Mouse (Mus musculus): ENCODE measurements around the gene Ahcyl1. TPM values are rescaled to one million over a fixed set of nuclear protein-coding genes. Genes with fewer than 3 reads are reported as not detected.

Ahcyl1 gene
- polyA plus RNA-seq, 1 experiment from 2014 or later = 69.3 TPM

GRCm38 (mm10) chr3:107630682-107631522 is 65.5 kb downstream of the Ahcyl1 start, which contains the start of gene Gm10961:
Gm10961 (plus strand) TSS chr3:107631322.
- H3K36me3 ChIP-seq = peaks cover 34% of the 10 kb centered on the region
- peak within 1 kb of the TSS; percentile 84 for H3K27ac ChIP-seq (ENCODE audit: poor library complexity, severe bottlenecking)
- H3K4me3 ChIP-seq = peak within 1 kb of the TSS; percentile 73
- WGBS = under 1% methylated on average over 47 of the region's 48 CpGs
- peaks cover 10% of the 10 kb centered on the region for H3K4me1 ChIP-seq (replicated peaks)
- peak within 1 kb of the TSS; percentile 82 for H3K4me2 ChIP-seq
- no peaks in the 10 kb centered on the region for H3K27me3 ChIP-seq (replicated peaks)
- H3K9me3 ChIP-seq (replicated peaks) = no peaks in the 10 kb centered on the region
- peak; percentile 80 for ATAC-seq (ENCODE audit: insufficient number of reproducible peaks, low FRiP score)
- peak within 1 kb of the TSS; percentile 89 for H3K9ac ChIP-seq

- no peak overlapping the region for H3K4me2 ChIP-seq
- H3K9me3 ChIP-seq (replicated peaks) = no peaks in the 10 kb centered on the region
- ATAC-seq (ENCODE audit: insufficient number of reproducible peaks, low FRiP score) = no peak
- H3K4me1 ChIP-seq (replicated peaks) = peaks cover 8% of the 10 kb centered on the region
- no peak overlapping the region for H3K27ac ChIP-seq (ENCODE audit: poor library complexity, severe bottlenecking)
- WGBS = 89% methylated on average over 4 of the region's 4 CpGs
- no peak overlapping the region for H3K4me3 ChIP-seq
- H3K36me3 ChIP-seq = peaks cover 49% of the 10 kb centered on the region
- H3K27me3 ChIP-seq (replicated peaks) = no peaks in the 10 kb centered on the region
- no peak overlapping the region for H3K9ac ChIP-seq
Measured at GRCm38 (mm10) chr3:107629411-107629810, 66.9 kb downstream of the Ahcyl1 start.

- Histone ChIP-seq H3K9me3 (replicated peaks) (no peaks in the 10 kb centered on the region), H3K4me2 (no peak overlapping the region), H3K4me1 (replicated peaks) (peaks cover 8% of the 10 kb centered on the region), H3K27me3 (replicated peaks) (no peaks in the 10 kb centered on the region), H3K9ac (no peak overlapping the region), H3K27ac (ENCODE audit: poor library complexity, severe bottlenecking) (no peak overlapping the region), H3K4me3 (no peak overlapping the region), H3K36me3 (peaks cover 58% of the 10 kb centered on the region)
- 94% methylated on average over 2 of the region's 2 CpGs for WGBS
- ATAC-seq (ENCODE audit: insufficient number of reproducible peaks, low FRiP score) = no peak
Measured at GRCm38 (mm10) chr3:107628551-107628950, 67.8 kb downstream of the Ahcyl1 start.

GRCm38 (mm10) chr3:107627641-107628040 is 68.7 kb downstream of the Ahcyl1 start:
- WGBS = 90% methylated on average over 7 of the region's 7 CpGs
- no peak overlapping the region for H3K9ac ChIP-seq
- peaks cover 67% of the 10 kb centered on the region for H3K36me3 ChIP-seq
- H3K4me1 ChIP-seq (replicated peaks) = peaks cover 8% of the 10 kb centered on the region
- H3K27me3 ChIP-seq (replicated peaks) = no peaks in the 10 kb centered on the region
- no peak overlapping the region for H3K27ac ChIP-seq (ENCODE audit: poor library complexity, severe bottlenecking)
- no peak for ATAC-seq (ENCODE audit: insufficient number of reproducible peaks, low FRiP score)
- H3K4me3 ChIP-seq = no peak overlapping the region
- no peak overlapping the region for H3K4me2 ChIP-seq
- H3K9me3 ChIP-seq (replicated peaks) = no peaks in the 10 kb centered on the region

- Histone ChIP-seq H3K4me2 (no peak overlapping the region), H3K36me3 (peaks cover 76% of the 10 kb centered on the region), H3K27ac (ENCODE audit: poor library complexity, severe bottlenecking) (no peak overlapping the region), H3K4me1 (replicated peaks) (peaks cover 8% of the 10 kb centered on the region), H3K4me3 (no peak overlapping the region), H3K9me3 (replicated peaks) (no peaks in the 10 kb centered on the region), H3K27me3 (replicated peaks) (no peaks in the 10 kb centered on the region), H3K9ac (no peak overlapping the region)
- no peak for ATAC-seq (ENCODE audit: insufficient number of reproducible peaks, low FRiP score)
- 95% methylated on average over 8 of the region's 8 CpGs for WGBS
Measured at GRCm38 (mm10) chr3:107626751-107627150, 69.6 kb downstream of the Ahcyl1 start.

- Histone ChIP-seq H3K27ac (ENCODE audit: poor library complexity, severe bottlenecking) (no peak overlapping the region), H3K4me2 (no peak overlapping the region), H3K4me3 (no peak overlapping the region), H3K4me1 (replicated peaks) (peaks cover 6% of the 10 kb centered on the region), H3K9ac (no peak overlapping the region), H3K9me3 (replicated peaks) (no peaks in the 10 kb centered on the region), H3K36me3 (peaks cover 87% of the 10 kb centered on the region), H3K27me3 (replicated peaks) (no peaks in the 10 kb centered on the region)
- no peak for ATAC-seq (ENCODE audit: insufficient number of reproducible peaks, low FRiP score)
- 93% methylated on average over 8 of the region's 8 CpGs for WGBS
Measured at GRCm38 (mm10) chr3:107625536-107625935, 70.8 kb downstream of the Ahcyl1 start.

- no peak overlapping the region for H3K9ac ChIP-seq
- WGBS = 93% methylated on average over 8 of the region's 8 CpGs
- H3K4me2 ChIP-seq = no peak overlapping the region
- ATAC-seq (ENCODE audit: insufficient number of reproducible peaks, low FRiP score) = no peak
- H3K4me1 ChIP-seq (replicated peaks) = no peaks in the 10 kb centered on the region
- no peaks in the 10 kb centered on the region for H3K27me3 ChIP-seq (replicated peaks)
- H3K27ac ChIP-seq (ENCODE audit: poor library complexity, severe bottlenecking) = no peak overlapping the region
- no peak overlapping the region for H3K4me3 ChIP-seq
- no peaks in the 10 kb centered on the region for H3K9me3 ChIP-seq (replicated peaks)
- H3K36me3 ChIP-seq = peaks cover 92% of the 10 kb centered on the region
Measured at GRCm38 (mm10) chr3:107624424-107624823, 71.9 kb downstream of the Ahcyl1 start.

GRCm38 (mm10) chr3:107622537-107622936 is 73.8 kb downstream of the Ahcyl1 start:
- no peaks in the 10 kb centered on the region for H3K9me3 ChIP-seq (replicated peaks)
- ATAC-seq (ENCODE audit: insufficient number of reproducible peaks, low FRiP score) = no peak
- no peak overlapping the region for H3K4me2 ChIP-seq
- H3K4me1 ChIP-seq (replicated peaks) = no peaks in the 10 kb centered on the region
- WGBS = 89% methylated on average over 7 of the region's 7 CpGs
- H3K27me3 ChIP-seq (replicated peaks) = no peaks in the 10 kb centered on the region
- no peak overlapping the region for H3K9ac ChIP-seq
- H3K4me3 ChIP-seq = no peak overlapping the region
- no peak overlapping the region for H3K27ac ChIP-seq (ENCODE audit: poor library complexity, severe bottlenecking)
- peaks cover 95% of the 10 kb centered on the region for H3K36me3 ChIP-seq

- ATAC-seq (ENCODE audit: insufficient number of reproducible peaks, low FRiP score) = no peak
- WGBS = 83% methylated on average over 21 of the region's 21 CpGs
- peaks cover 95% of the 10 kb centered on the region for H3K36me3 ChIP-seq
- no peaks in the 10 kb centered on the region for H3K9me3 ChIP-seq (replicated peaks)
- no peak overlapping the region for H3K27ac ChIP-seq (ENCODE audit: poor library complexity, severe bottlenecking)
- no peaks in the 10 kb centered on the region for H3K4me1 ChIP-seq (replicated peaks)
- no peaks in the 10 kb centered on the region for H3K27me3 ChIP-seq (replicated peaks)
- no peak overlapping the region for H3K9ac ChIP-seq
- no peak overlapping the region for H3K4me3 ChIP-seq
- no peak overlapping the region for H3K4me2 ChIP-seq
Measured at GRCm38 (mm10) chr3:107621286-107622075, 74.9 kb downstream of the Ahcyl1 start.

- H3K4me1 ChIP-seq (replicated peaks) = no peaks in the 10 kb centered on the region
- ATAC-seq (ENCODE audit: insufficient number of reproducible peaks, low FRiP score) = no peak
- H3K4me3 ChIP-seq = no peak overlapping the region
- peaks cover 95% of the 10 kb centered on the region for H3K36me3 ChIP-seq
- H3K27me3 ChIP-seq (replicated peaks) = no peaks in the 10 kb centered on the region
- no peak overlapping the region for H3K9ac ChIP-seq
- no peak overlapping the region for H3K27ac ChIP-seq (ENCODE audit: poor library complexity, severe bottlenecking)
- H3K4me2 ChIP-seq = no peak overlapping the region
- WGBS = 88% methylated on average over 6 of the region's 6 CpGs
- H3K9me3 ChIP-seq (replicated peaks) = no peaks in the 10 kb centered on the region
Measured at GRCm38 (mm10) chr3:107619911-107620310, 76.4 kb downstream of the Ahcyl1 start.

GRCm38 (mm10) chr3:107617800-107618199 is 78.6 kb downstream of the Ahcyl1 start:
- Histone ChIP-seq H3K4me2 (no peak overlapping the region), H3K4me1 (replicated peaks) (no peaks in the 10 kb centered on the region), H3K27me3 (replicated peaks) (no peaks in the 10 kb centered on the region), H3K27ac (ENCODE audit: poor library complexity, severe bottlenecking) (no peak overlapping the region), H3K36me3 (peaks cover 95% of the 10 kb centered on the region), H3K9ac (no peak overlapping the region), H3K4me3 (no peak overlapping the region), H3K9me3 (replicated peaks) (no peaks in the 10 kb centered on the region)
- no peak for ATAC-seq (ENCODE audit: insufficient number of reproducible peaks, low FRiP score)
- 93% methylated on average over 3 of the region's 3 CpGs for WGBS
